Mouse (Mus musculus) limb, embryonic 13.5 days (tissue): ENCODE measurements around the gene Zfp69. TPM values are rescaled to one million over a fixed set of nuclear protein-coding genes. Genes with fewer than 3 reads are reported as not detected.

Experiments
- ATAC-seq: fragments of 200-750 bp; cut with Nextera tagmentation; 2 replicates; pipeline ENCODE4 v1.8.0; 2017; ENCODE audit warnings: low read depth, moderate number of reproducible peaks, moderate TSS enrichment; ENCODE audit not compliant: low FRiP score
- H3K27ac ChIP-seq: fragments of 300-500 bp; sonication (generic); 2 replicates; pipeline ENCODE4 v1.5.1; 2015; ENCODE audit warnings: inconsistent platforms, mild to moderate bottlenecking, moderate library complexity
- H3K27me3 ChIP-seq: fragments of 300-500 bp; sonication (generic); 2 replicates; pipeline ENCODE4 v1.6.1; 2015; ENCODE audit warnings: mild to moderate bottlenecking, inconsistent platforms
- H3K36me3 ChIP-seq: fragments of 300-500 bp; sonication (generic); 2 replicates; pipeline ENCODE4 v1.6.1; 2015; ENCODE audit warnings: inconsistent platforms, mild to moderate bottlenecking, moderate library complexity
- H3K4me1 ChIP-seq: fragments of 300-500 bp; sonication (generic); 2 replicates; pipeline ENCODE4 v1.6.1; 2015; ENCODE audit warnings: inconsistent platforms
- H3K4me2 ChIP-seq: fragments of 300-500 bp; sonication (generic); replicated peaks from 2 replicates; pipeline ENCODE4 v1.6.1; 2015; ENCODE audit warnings: inconsistent platforms, mild to moderate bottlenecking, moderate library complexity
- H3K4me3 ChIP-seq: fragments of 300-500 bp; sonication (generic); 2 replicates; pipeline ENCODE4 v1.5.1; 2015; ENCODE audit warnings: moderate library complexity, mild to moderate bottlenecking, inconsistent platforms
- H3K9ac ChIP-seq: fragments of 300-500 bp; sonication (generic); 2 replicates; pipeline ENCODE4 v1.6.1; 2015; ENCODE audit warnings: mild to moderate bottlenecking, inconsistent platforms
- H3K9me3 ChIP-seq: fragments of 300-500 bp; sonication (generic); 2 replicates; pipeline ENCODE4 v1.6.1; 2016; ENCODE audit warnings: inconsistent platforms
- WGBS: fragments of 180-500 bp; shearing (Covaris S2); methylation state at CpG from one replicate; pipeline ENCODE4 v1.1.7; 2015; 5-methylcytosine and 5-hydroxymethylcytosine counted together
- polyA plus RNA-seq: library from polyadenylated mRNA; unstranded; fragments of >200 nt; fragmentation: Nextera tagmentation; extraction: Ambion mirVana; gene quantifications from 2 replicates; pipeline ENCODE4 v1.2.1, GENCODE M21; 2015

Gene Zfp69
- 10.3 and 11.5 TPM in 2 replicates for polyA plus RNA-seq

- peaks cover 18% of the 10 kb centered on the region; the same call in 1 of the 2 replicates for H3K4me1 ChIP-seq
- peaks cover 11% of the 10 kb centered on the region for H3K36me3 ChIP-seq
- H3K9ac ChIP-seq = peak within 1 kb of the TSS; percentile 91
- H3K27ac ChIP-seq = peak within 1 kb of the TSS; percentile 85
- H3K27me3 ChIP-seq = no peaks in the 10 kb centered on the region
- peak within 1 kb of the TSS; percentile 81 for H3K4me3 ChIP-seq
- H3K9me3 ChIP-seq = no peaks in the 10 kb centered on the region
- ATAC-seq = peak; percentile 96
- H3K4me2 ChIP-seq = peak within 1 kb of the TSS; percentile 73
- WGBS = under 1% methylated on average over 45 of the region's 60 CpGs
Observed at GRCm38 (mm10) chr4:120951428-120951973, at the start of gene Zfp69. TSS of gene Zfp69 (minus strand) at chr4:120951699.

DNA sequence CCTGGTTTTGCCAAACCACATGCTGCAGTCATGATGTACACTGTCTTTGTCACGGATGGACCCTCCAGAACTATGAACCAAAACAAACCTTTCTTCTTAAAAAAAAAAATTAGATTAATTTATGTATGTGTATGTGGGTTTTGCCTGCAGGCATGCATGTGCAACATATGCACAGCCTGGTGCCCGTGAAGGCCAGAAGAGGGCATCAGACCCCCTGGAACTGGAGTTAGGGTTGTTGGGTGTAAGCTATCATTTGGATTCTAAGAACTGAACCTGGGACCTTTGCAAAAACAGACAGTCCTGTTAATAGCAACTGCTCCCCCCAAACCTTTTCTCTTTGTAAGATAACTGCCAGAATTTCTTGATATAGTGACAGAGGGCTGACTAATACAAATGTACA lies 49.5 kb upstream of the Zfp69 start:
- Histone ChIP-seq H3K9me3 (no peaks in the 10 kb centered on the region), H3K4me2 (no peak overlapping the region), H3K27ac (no peak overlapping the region), H3K4me1 (peaks cover 21% of the 10 kb centered on the region), H3K27me3 (no peaks in the 10 kb centered on the region), H3K9ac (no peak overlapping the region), H3K4me3 (no peak overlapping the region), H3K36me3 (no peaks in the 10 kb centered on the region)
- ATAC-seq = no peak
- WGBS = 80% methylated on average over 2 of the region's 2 CpGs

GRCm38 (mm10) chr4:120995911-120996310 lies 44.4 kb upstream of the Zfp69 start:
- WGBS = 66% methylated on average over 1 of the region's 1 CpGs
- Histone ChIP-seq H3K4me2 (no peak overlapping the region), H3K9me3 (no peaks in the 10 kb centered on the region), H3K27me3 (no peaks in the 10 kb centered on the region), H3K4me3 (no peak overlapping the region), H3K36me3 (no peaks in the 10 kb centered on the region), H3K9ac (no peak overlapping the region), H3K4me1 (no peaks in the 10 kb centered on the region), H3K27ac (no peak overlapping the region)
- ATAC-seq = no peak

DNA sequence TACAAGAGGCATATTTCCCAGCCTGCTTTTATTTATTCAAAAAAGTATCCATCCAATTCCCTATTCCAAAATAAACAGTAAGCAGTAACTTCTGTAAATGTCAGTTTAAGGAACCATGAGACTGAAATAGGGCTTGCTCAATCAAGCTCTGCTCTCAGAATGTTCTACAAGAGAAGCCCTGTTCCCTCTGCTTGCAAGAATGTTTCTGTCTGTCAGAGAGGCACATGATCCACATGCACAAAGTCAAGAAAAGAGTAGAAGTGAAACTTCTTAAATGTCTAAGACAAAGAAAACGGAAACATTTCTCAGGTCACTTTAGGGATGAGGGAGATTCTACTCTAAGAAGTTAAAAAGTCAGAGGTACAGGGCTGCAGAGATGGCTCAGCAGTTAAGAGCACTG lies 41.5 kb upstream of the Zfp69 start:
- Histone ChIP-seq H3K36me3 (peaks cover 5% of the 10 kb centered on the region; the same call in 1 of the 2 replicates), H3K27ac (no peak overlapping the region), H3K27me3 (no peaks in the 10 kb centered on the region), H3K9me3 (peaks cover 7% of the 10 kb centered on the region; the same call in 1 of the 2 replicates), H3K4me2 (no peak overlapping the region), H3K9ac (no peak overlapping the region), H3K4me1 (no peaks in the 10 kb centered on the region), H3K4me3 (no peak overlapping the region)
- 76% methylated on average over 1 of the region's 1 CpGs for WGBS
- ATAC-seq = no peak

DNA sequence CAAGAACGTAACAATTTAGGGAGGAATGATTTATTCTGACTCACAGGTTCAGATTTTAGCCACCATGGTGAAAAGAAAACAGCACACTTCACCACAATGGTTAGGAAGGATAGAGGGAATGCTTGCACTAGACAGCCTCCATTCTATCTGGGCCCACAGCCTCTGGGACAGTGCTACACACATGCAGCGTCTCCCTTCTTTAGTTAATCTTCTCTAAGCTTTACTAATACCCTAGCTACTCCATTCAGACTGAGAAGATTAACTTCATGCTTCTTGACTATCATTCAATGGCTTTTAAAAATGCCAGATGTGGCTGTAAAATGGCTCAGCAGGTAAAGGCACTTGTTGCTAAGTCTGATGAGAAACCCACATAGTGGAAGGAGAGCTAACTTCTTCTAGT lies 40.8 kb upstream of the Zfp69 start:
- Histone ChIP-seq H3K9me3 (peaks cover 7% of the 10 kb centered on the region; the same call in 1 of the 2 replicates), H3K4me3 (no peak overlapping the region), H3K4me1 (no peaks in the 10 kb centered on the region; the same call in 1 of the 2 replicates), H3K9ac (no peak overlapping the region), H3K27me3 (no peaks in the 10 kb centered on the region), H3K27ac (no peak overlapping the region), H3K36me3 (peaks cover 5% of the 10 kb centered on the region; the same call in 1 of the 2 replicates), H3K4me2 (no peak overlapping the region)
- ATAC-seq = no peak
- WGBS = 69% methylated on average over 2 of the region's 2 CpGs

DNA sequence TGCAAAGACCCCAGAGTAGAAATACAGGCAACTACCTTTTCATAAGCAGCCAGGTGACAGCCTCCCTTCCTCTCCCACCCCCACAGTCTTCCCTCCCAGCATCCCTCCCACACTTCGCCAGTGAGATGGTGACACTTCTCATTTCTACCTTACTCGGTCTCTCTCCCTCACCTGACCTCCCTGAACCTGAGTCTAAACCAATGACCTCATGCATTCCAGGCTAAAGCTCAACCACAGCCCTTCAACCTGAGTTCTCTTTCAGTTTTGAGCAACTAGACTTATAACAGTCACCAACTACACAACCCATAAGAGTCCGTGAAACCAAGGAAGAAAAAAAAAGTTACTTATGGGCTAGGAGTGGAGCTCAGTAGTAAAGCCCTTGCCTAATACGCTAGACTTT lies 35.8 kb upstream of the Zfp69 start:
- no peak for ATAC-seq
- H3K4me3 ChIP-seq = no peak overlapping the region
- WGBS = 75% methylated on average over 4 of the region's 4 CpGs

DNA sequence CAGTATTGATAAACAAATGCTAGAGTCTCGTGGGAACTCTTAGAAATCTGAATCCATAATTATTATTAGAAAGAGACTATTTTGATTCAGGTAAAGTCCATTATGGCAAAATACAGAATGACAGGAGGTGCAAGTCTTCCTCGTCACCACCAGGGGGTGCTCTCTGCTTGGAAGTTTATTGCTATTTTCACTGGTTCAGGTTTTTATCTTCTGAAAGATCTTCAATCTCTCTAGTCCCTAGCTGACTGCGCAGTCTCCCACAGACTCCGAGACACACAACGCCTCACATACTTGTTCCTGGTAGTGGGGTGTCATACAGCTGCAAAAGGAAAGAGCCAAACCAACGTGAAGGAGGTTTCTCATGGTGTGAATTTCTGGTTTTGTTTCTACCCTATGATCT lies 34.9 kb upstream of the Zfp69 start:
- no peak overlapping the region for H3K4me2 ChIP-seq
- peaks cover 7% of the 10 kb centered on the region; the same call in 1 of the 2 replicates for H3K9me3 ChIP-seq
- no peaks in the 10 kb centered on the region for H3K27me3 ChIP-seq
- no peaks in the 10 kb centered on the region; the same call in 1 of the 2 replicates for H3K4me1 ChIP-seq
- no peak overlapping the region for H3K9ac ChIP-seq
- H3K36me3 ChIP-seq = peaks cover 26% of the 10 kb centered on the region
- ATAC-seq = no peak
- no peak overlapping the region for H3K4me3 ChIP-seq
- WGBS = 26% methylated on average over 6 of the region's 6 CpGs
- H3K27ac ChIP-seq = no peak overlapping the region

More for the DNA sequence above, 35.8 kb upstream of the Zfp69 start:
- no peaks in the 10 kb centered on the region; the same call in 1 of the 2 replicates for H3K4me1 ChIP-seq
- no peak overlapping the region for H3K9ac ChIP-seq
- H3K27ac ChIP-seq = no peak overlapping the region
- H3K9me3 ChIP-seq = peaks cover 7% of the 10 kb centered on the region; the same call in 1 of the 2 replicates
- H3K27me3 ChIP-seq = no peaks in the 10 kb centered on the region
- peaks cover 22% of the 10 kb centered on the region for H3K36me3 ChIP-seq
- H3K4me2 ChIP-seq = no peak overlapping the region

DNA sequence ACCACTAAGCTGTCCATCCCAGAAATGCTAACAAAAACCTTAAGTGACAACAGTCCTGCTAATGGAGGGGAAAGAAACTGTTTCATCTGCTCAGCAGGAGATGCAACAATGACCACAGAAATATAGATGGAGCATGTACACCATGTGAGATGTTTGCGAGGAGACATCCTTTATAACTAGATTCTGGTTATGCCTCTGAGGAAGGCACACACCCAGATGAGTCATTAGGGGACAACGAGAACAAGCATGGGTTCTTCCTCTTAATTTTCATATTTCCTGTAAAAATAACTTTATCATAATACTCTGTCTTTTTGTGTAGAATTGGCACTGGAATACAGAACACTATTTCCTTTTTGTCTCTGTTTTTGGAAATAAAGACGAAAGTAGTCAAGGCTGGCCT lies 26.7 kb upstream of the Zfp69 start:
- no peak overlapping the region for H3K4me3 ChIP-seq
- no peak overlapping the region for H3K9ac ChIP-seq
- no peaks in the 10 kb centered on the region for H3K4me1 ChIP-seq
- H3K36me3 ChIP-seq = peaks cover 42% of the 10 kb centered on the region
- H3K4me2 ChIP-seq = no peak overlapping the region
- no peak overlapping the region for H3K27ac ChIP-seq
- H3K27me3 ChIP-seq = no peaks in the 10 kb centered on the region
- ATAC-seq = no peak
- no peaks in the 10 kb centered on the region for H3K9me3 ChIP-seq
- 87% methylated on average over 3 of the region's 3 CpGs for WGBS

DNA sequence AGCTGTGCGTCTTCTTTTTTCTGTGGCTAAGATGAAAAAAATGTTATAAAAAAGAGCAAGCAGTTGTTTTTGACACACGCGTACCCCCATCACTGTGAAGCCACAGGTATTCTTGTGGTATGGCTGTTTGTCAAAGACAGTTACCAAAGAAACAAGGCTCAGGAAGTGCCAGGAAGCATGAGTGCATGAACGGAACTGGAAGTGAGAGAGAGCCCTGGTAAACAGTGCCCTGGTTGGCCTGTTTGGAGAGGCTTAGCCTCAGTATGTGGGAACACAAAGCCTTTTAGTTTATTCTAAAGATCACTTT lies 23.9 kb upstream of the Zfp69 start:
- ATAC-seq = no peak
- 91% methylated on average over 4 of the region's 4 CpGs for WGBS
- Histone ChIP-seq H3K4me3 (no peak overlapping the region), H3K4me1 (no peaks in the 10 kb centered on the region), H3K9ac (no peak overlapping the region), H3K27me3 (no peaks in the 10 kb centered on the region), H3K36me3 (peaks cover 46% of the 10 kb centered on the region), H3K9me3 (no peaks in the 10 kb centered on the region), H3K27ac (no peak overlapping the region), H3K4me2 (no peak overlapping the region)

DNA sequence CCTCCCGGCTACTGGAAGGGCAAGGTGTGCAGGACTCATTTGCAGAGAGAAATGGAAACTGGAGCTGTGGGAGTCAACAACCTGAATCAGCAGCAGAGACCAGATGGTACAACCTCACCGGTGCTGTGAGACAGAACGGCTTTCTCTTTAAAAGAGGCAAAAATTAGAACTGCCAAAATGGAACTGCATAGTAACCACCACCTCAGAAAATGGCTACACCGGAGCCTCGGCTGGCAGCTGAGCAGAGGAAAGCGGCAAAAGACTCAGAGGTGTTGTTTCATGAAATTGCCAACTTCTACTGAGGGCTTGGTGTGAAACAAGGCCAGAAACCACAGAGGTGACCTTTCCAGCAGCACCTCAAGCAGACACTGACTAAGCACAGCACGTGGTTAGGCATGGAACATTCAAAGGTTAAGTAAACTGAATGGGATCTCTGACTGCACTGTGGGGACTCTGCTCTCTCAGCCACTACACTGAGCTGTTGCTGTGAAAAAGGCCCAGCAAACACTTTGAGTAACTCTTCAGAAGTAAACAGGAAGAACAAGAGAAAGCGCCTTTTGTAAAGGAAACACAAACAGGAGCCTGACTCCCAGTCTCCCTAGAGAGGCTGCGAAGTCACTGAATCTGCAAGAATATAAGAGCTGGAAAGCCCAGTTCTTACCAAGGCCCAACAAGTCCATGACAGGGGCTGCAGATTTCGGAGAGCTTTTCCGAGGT lies 23.4 kb upstream of the Zfp69 start:
- H3K36me3 ChIP-seq = peaks cover 44% of the 10 kb centered on the region
- no peaks in the 10 kb centered on the region for H3K4me1 ChIP-seq
- no peak for ATAC-seq
- WGBS = 85% methylated on average over 11 of the region's 11 CpGs
- no peak overlapping the region for H3K9ac ChIP-seq
- no peaks in the 10 kb centered on the region for H3K9me3 ChIP-seq
- no peak overlapping the region for H3K27ac ChIP-seq
- H3K27me3 ChIP-seq = no peaks in the 10 kb centered on the region
- no peak overlapping the region for H3K4me3 ChIP-seq
- H3K4me2 ChIP-seq = no peak overlapping the region

GRCm38 (mm10) chr4:120971842-120972241 lies 20.3 kb upstream of the Zfp69 start:
- H3K9ac ChIP-seq = no peak overlapping the region
- H3K27me3 ChIP-seq = no peaks in the 10 kb centered on the region
- H3K4me2 ChIP-seq = no peak overlapping the region
- H3K27ac ChIP-seq = no peak overlapping the region
- WGBS = 88% methylated on average over 8 of the region's 8 CpGs
- H3K4me1 ChIP-seq = no peaks in the 10 kb centered on the region
- no peak overlapping the region for H3K4me3 ChIP-seq
- no peaks in the 10 kb centered on the region for H3K9me3 ChIP-seq
- no peak for ATAC-seq
- peaks cover 53% of the 10 kb centered on the region for H3K36me3 ChIP-seq

DNA sequence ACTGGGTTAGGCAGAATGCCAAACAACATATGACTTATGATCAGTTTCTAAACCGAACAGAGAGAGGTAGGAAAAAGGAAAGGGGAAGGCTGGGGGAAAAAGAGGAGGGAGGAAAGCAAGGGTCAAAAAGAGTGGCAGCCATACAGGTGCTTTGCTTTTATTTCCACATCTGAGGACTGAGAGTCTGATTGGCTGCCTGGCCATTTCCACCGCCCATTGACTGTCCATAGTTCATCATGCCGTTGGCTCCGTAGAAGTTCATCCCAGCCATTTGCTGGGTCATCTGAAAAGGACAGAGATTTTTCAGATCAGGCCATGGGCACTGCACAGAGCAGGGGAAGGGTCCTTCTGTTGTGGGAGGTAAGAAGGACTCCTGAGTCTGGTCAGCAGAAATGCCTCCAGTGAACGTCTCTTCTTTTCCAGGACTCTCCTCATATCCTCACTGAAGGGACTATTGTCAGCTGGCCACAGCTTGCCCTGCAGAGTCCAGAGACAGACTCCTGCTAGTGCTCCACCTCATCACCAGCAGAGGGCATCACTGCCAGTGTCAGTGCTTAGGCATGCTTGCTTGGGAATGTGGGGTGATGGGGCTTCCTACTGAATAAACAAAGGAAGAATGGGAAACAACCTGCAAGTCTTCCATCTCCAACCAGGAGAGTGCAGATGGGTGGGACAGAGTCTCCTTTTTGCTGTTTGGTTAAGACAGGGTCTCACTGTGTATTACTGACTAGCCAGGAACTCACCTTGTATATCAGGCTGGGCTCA lies 18.1 kb upstream of the Zfp69 start:
- WGBS = 82% methylated on average over 5 of the region's 5 CpGs
- Histone ChIP-seq H3K4me3 (no peak overlapping the region), H3K4me1 (no peaks in the 10 kb centered on the region), H3K9ac (no peak overlapping the region), H3K36me3 (peaks cover 47% of the 10 kb centered on the region), H3K27me3 (no peaks in the 10 kb centered on the region), H3K9me3 (no peaks in the 10 kb centered on the region), H3K4me2 (no peak overlapping the region), H3K27ac (no peak overlapping the region)
- ATAC-seq = no peak
